Mouse (Mus musculus) kidney, adult 2 months (tissue): ENCODE data around the gene Taok2. TPM values are rescaled to one million over a fixed set of nuclear protein-coding genes. Genes with fewer than 3 reads are reported as not detected.

Source experiments
- DNase-seq: peaks from one replicate; pipeline ENCODE4 v3.0.0; 2021
- H3K27ac ChIP-seq: fragments of 200-500 bp; 2 replicates; pipeline ENCODE4 v1.5.1; 2012; ENCODE audit warnings: low read depth, low read length, control low read depth, inconsistent platforms; ENCODE audit not compliant: insufficient read depth
- H3K27me3 ChIP-seq: fragments of 200-500 bp; replicated peaks from 2 replicates; pipeline ENCODE4 v1.6.1; 2012; ENCODE audit warnings: mild to moderate bottlenecking, moderate library complexity, low read length, inconsistent platforms; ENCODE audit not compliant: control insufficient read depth, insufficient read depth
- H3K36me3 ChIP-seq: fragments of 200-500 bp; 2 replicates; pipeline ENCODE4 v1.6.1; 2012; ENCODE audit warnings: mild to moderate bottlenecking, moderate library complexity, low read length, inconsistent platforms; ENCODE audit not compliant: control insufficient read depth, insufficient read depth
- H3K4me1 ChIP-seq: fragments of 200-500 bp; 2 replicates; pipeline ENCODE4 v1.6.1; 2011; ENCODE audit warnings: low read length; ENCODE audit not compliant: control insufficient read depth, insufficient read depth
- H3K4me3 ChIP-seq: fragments of 200-500 bp; 2 replicates; pipeline ENCODE4 v1.5.1; 2011; ENCODE audit warnings: mild to moderate bottlenecking, low read depth, low read length, control low read depth; ENCODE audit not compliant: insufficient read depth
- CTCF ChIP-seq: fragments of 200-500 bp; conservative IDR thresholded peaks from 2 replicates; pipeline ENCODE4 v1.5.1; 2011; ENCODE audit warnings: low read depth, mild to moderate bottlenecking, control low read depth, low read length, moderate library complexity, mixed read lengths; ENCODE audit not compliant: insufficient read depth, insufficient read length
- POLR2A ChIP-seq: fragments of 200-500 bp; IDR thresholded peaks from one replicate; pipeline ENCODE4 v1.6.1; 2011; ENCODE audit warnings: low read depth, low read length, control low read depth
- WGBS: fragments of 180-500 bp; shearing (Covaris S2); methylation state at CpG from one replicate; pipeline ENCODE4 v1.1.7; 2018; 5-methylcytosine and 5-hydroxymethylcytosine counted together
- polyA plus RNA-seq: library from polyadenylated mRNA; depleted of rRNA; stranded (reverse); fragments of >200 nt; gene quantifications from 2 replicates; pipeline ENCODE4 v1.2.3, GENCODE M21; 2012; rRNA removed

The Taok2 gene
- 56.5 and 75.2 TPM in 2 replicates for polyA plus RNA-seq

DNA sequence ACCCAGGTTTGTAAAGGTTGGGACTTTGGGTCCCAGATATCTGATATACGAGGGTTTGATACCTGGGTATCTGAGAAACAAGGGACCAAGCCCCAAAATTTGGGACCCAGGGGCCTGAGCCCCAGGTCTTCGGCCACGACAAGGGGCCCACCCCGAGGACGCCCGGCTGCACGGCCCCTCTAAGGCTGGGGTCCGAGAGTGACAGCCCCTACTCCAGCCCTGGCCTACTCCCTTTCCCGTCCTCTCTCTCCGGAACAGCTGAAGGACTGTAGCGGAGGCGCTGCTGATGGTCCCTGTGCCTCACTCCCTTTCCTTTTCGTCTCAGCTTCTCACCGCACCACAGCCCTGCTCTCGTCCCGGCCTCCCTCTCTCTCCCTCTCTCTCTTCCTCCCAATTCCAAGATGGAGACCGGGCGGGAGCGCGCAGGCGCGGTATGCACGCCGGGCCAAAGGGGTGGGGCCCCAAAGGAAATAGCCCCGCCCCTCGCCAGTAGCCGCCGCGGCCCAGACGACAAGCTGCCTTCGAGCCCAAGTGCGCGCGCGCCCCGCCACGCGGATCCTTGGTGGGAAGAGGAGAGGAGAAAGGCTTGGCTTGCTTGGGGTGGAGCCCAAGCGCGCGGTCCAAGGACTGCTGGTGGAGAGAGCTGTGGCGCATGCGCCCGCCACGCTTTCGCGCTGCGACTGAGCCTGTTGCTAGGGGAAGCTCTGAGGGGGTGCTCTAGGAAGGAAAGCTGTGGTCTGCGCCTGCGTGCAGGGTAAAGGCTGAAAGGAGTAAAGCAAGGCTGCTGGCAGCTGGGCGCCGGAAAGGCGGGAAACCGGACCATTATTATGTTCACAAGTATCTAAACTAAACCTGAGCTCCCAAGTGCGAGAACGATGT lies at the start of gene Taok2:
Gene Taok2, minus strand, starts transcription at position 418 of the 879 bp plus-strand sequence.
- no peaks in the 10 kb centered on the region for H3K27me3 ChIP-seq
- H3K4me3 ChIP-seq = peak within 1 kb of the TSS; percentile 97
- DNase-seq = peak; percentile 99
- peak within 1 kb of the TSS; percentile 95 for H3K27ac ChIP-seq
- WGBS = under 1% methylated on average over 56 of the region's 56 CpGs
- H3K36me3 ChIP-seq = peaks cover 4% of the 10 kb centered on the region; the same call in 1 of the 2 replicates
- TF ChIP-seq CTCF = no peak
- TF ChIP-seq POLR2A = peak; percentile 86
- peaks cover 7% of the 10 kb centered on the region; the same call in 1 of the 2 replicates for H3K4me1 ChIP-seq

DNA sequence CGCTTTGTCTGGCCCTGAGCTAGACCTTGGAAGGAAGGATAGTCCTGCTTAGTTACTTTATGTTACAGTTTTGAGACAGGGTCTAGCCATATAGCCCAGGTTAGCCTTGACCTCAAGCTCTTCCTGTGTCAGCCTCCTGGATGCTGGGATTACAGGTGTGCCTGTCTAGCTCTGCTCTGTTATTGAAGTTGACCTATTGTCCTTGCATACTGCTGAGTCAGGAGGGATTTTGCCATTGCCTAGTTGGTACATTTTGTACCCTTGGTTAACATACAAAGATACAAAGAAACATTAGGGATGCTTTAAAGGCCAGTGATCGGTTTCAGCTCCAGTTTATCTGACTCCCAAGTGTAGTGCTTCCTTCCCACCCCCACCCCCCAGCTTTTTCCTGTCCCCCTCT lies 48.1 kb upstream of the Taok2 start:
- TF ChIP-seq CTCF (no peak), POLR2A (no peak)
- DNase-seq = peak; percentile 36
- WGBS = 76% methylated on average over 2 of the region's 2 CpGs

DNA sequence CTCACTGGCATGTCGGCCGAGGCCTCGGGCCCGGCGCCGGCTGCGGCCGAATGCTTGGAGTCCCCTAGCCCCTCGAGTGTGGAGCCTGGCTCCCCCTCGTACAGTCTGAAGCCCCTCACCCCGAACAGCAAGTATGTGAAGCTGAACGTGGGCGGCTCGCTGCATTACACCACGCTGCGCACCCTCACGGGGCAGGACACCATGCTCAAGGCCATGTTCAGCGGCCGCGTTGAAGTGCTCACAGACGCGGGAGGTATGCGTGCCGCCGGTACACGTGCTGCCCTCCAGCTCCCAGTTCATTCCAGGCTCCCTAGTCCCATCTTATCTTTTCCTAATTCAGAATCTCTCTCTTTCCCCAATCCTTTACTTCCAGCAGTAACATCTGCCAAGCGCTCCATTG lies 44.5 kb upstream of the Taok2 start:
- H3K36me3 ChIP-seq = no peaks in the 10 kb centered on the region
- no peak overlapping the region for H3K27ac ChIP-seq
- 1% methylated on average over 27 of the region's 27 CpGs for WGBS
- no peaks in the 10 kb centered on the region for H3K27me3 ChIP-seq
- peak overlapping the region; percentile 91 for H3K4me3 ChIP-seq
- peak; percentile 18 for DNase-seq
- TF ChIP-seq POLR2A = no peak
- TF ChIP-seq CTCF = no peak
- H3K4me1 ChIP-seq = peaks cover 3% of the 10 kb centered on the region; the same call in 1 of the 2 replicates

More for the DNA sequence above, 48.1 kb upstream of the Taok2 start:
- Histone ChIP-seq H3K4me3 (no peak overlapping the region), H3K27me3 (no peaks in the 10 kb centered on the region), H3K36me3 (no peaks in the 10 kb centered on the region), H3K27ac (no peak overlapping the region), H3K4me1 (peaks cover 3% of the 10 kb centered on the region; the same call in 1 of the 2 replicates)

DNA sequence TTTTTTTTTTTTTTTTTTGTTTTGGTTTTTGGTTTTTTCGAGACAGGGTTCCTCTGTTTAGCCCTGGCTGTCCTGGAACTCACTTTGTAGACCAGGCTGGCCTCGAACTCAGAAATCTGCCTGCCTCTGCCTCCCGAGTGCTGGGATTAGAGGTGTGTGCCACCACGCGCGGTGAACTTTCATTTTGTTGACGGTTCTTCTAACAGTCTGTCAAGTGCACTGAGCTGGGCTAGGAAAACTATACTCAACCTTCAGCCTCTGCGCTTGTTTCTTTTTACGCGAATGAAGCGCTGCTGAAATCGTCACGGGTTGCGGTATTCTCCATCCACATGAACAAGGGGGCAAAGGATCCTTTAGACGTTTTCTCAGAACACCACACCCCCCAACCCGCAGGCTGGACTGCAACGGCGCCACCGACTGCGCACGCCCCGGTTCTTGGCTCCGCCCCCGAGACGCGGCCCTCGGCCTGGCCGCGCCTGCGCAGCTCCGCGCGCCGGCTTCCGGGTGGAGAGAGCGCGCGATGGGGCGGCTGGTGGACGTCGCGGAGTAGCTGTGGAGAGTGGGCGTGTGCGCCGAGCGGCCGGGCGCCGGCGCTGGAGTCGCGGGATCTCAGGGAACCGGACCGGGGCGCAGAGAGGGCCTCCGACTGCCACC lies 44.0 kb upstream of the Taok2 start, which contains the start of gene Kctd13:
Gene Kctd13, plus strand, starts transcription at position 496 of the 654 bp plus-strand sequence.
- peak within 1 kb of the TSS; percentile 91 for H3K4me3 ChIP-seq
- peak within 1 kb of the TSS; percentile 77; the same call in 1 of the 2 replicates for H3K27ac ChIP-seq
- peak; percentile 96 for DNase-seq
- H3K36me3 ChIP-seq = no peaks in the 10 kb centered on the region
- WGBS = 2% methylated on average over 56 of the region's 56 CpGs
- TF ChIP-seq CTCF (no peak), POLR2A (no peak)
- H3K27me3 ChIP-seq = no peaks in the 10 kb centered on the region
- peaks cover 3% of the 10 kb centered on the region; the same call in 1 of the 2 replicates for H3K4me1 ChIP-seq

DNA sequence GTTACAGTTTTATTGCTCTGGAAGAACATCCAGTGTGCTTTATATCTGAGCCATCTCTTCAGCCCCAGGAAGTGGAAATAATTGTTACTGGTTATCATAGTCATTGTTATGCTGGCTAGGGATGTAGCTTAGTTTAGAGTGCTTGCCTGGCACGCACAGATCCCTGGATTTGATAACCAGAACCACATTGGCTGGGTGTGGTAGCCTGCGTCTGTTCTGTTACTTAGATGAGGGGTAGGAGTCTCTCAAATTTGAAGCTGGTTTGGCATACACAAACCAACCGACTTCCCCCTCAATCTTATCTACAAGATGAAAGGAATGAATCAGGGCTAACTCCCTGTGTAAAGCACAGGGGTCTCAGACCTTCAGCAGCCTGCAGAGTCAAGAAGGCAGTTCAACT lies 41.8 kb upstream of the Taok2 start:
- Histone ChIP-seq H3K36me3 (no peaks in the 10 kb centered on the region), H3K4me1 (peaks cover 8% of the 10 kb centered on the region; the same call in 1 of the 2 replicates), H3K27me3 (no peaks in the 10 kb centered on the region), H3K27ac (no peak overlapping the region), H3K4me3 (no peak overlapping the region)
- DNase-seq = no peak
- TF ChIP-seq POLR2A (no peak), CTCF (no peak)
- WGBS = 47% methylated on average over 3 of the region's 3 CpGs

DNA sequence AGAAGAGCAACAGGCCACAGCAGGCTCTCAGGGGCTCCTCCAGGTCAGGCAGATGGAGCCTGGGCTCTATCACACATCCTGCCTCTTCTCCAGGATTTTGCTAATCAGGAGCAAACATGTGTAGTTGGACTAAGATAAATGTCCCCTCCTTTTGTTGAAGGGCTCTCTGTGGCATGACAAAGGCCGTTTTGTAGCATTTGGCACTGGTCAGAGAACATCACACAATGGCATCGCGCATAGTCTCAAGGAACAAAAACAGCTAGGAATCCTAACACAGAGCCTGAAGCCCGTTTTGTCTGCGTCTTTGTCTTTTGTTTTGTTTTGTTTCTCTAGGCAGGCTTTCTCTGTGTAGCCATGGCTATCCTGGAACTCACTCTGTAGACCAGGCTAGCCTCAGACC lies 39.5 kb upstream of the Taok2 start:
- Histone ChIP-seq H3K36me3 (no peaks in the 10 kb centered on the region), H3K4me3 (no peak overlapping the region), H3K27me3 (no peaks in the 10 kb centered on the region), H3K27ac (no peak overlapping the region), H3K4me1 (peaks cover 6% of the 10 kb centered on the region; the same call in 1 of the 2 replicates)
- DNase-seq = no peak
- WGBS = 71% methylated on average over 5 of the region's 5 CpGs
- TF ChIP-seq CTCF (no peak), POLR2A (no peak)
